Mouse (Mus musculus) central nervous system, embryonic 18 days (tissue): ENCODE data around the gene Zscan29. TPM values are rescaled to one million over a fixed set of nuclear protein-coding genes. Genes with fewer than 3 reads are reported as not detected.

Source experiments
- polyA plus RNA-seq: library from polyadenylated mRNA; depleted of rRNA; stranded (reverse); fragments of >200 nt; gene quantifications from 2 replicates; pipeline ENCODE4 v1.2.3, GENCODE M21; 2012; rRNA removed

Gene Zscan29
- polyA plus RNA-seq, result 3.9 and 4.2 TPM in 2 replicates

DNA sequence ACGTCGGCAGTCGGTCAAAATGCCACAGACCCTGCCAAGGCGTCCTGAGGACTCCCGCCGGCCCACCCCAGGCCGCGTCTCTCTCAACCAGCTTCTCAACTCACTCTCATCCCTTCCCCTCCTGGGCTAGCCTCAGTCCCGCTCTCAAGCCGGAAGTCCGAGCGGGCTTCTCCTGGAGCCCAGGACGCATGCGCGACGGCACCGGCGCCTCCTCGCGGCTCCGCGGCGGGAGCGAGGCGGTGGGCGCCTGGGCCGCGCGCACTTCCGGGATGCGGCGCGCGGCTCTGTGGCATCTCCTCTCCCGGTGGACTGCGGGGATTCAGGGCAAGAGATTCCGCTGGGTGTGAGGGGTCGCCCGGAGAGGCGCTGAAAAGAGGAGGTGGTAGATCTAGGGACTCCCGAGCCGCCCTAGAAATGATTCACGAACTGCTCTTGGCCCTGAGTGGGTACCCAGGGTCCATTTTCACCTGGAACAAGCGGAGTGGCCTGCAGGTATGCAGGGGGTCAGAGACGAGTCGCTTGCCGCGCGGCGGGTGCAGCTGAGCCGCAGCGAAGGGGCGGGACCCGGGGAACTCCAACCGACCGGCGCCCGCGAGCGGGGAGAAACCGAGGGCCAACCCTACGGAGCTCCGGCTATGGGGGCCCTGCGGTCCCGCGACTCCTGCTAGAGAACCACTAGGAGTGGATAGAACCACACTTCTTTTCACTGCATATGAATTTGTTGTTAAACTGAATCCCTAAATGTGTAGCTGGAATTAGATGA lies at the start of gene Zscan29:
Gene Zscan29, minus strand, starts transcription at position 146 of the 763 bp plus-strand sequence.

DNA sequence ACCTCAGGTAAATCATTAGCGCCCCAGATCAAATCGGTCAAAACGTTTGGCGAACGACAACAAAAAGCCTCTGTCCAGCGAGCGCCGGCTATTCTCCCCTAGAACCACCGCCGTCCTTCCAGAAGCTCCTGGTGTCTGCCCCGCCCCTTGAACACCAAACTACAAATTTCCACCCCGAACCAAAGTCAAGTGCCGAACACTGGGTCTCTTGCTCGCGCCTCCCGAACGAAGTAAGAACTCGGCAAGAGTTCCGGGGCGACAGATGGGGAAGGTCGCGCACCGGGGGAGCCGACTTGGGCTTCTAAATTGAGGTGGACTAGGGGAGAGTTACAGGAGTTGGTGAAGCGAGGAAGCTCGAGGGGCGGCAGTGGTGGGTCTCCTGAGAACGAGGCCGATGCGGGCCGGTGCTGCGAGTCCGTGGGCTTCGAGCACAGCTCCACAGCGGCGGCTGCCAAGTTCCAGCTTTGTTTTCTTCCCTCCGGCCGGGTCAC lies 399 bp downstream of the Zscan29 start, which contains the start of gene Tubgcp4:
Gene Tubgcp4, plus strand, starts transcription at position 174 of the 491 bp plus-strand sequence.

DNA sequence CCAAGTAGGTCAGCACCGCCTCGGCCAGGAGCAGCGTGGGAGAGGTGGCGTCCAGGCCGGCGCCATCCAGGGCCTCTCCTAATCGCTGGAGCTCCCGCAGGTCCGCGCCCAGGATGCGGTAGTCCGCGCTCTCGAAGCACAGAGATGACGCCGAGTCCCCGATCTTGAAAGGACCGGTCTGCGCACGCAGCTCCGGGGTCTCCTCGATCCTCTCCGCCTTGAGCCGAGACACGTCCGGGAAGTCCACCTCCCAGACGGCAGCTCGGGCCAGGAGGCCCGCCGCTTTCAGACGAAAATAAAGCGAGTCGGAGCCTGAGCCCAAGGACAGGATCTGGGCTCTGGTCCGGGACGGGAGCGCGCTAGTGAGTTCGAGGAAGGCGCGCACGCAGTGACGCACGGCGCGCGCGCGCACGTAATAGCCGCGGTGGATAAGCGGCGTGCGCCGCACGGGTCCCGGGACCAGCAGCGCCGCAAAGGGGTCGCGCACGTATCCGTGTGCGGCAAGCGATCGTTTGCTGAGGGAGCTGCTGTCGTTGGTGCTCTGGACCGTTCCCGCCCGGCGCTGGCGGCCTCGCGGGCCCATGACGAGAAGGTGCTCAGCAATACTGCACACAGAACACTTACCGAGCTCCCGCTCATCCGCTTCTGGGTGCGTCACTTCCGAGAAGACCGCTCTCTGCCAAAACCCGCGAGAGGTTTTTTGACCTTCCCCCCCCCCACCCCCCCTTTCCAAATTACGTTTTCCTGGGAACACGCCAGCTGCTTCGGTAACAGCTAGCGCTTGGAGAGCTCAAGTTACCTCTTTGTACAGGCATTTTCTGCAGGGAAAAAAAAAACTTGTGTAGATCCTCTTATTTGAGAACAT lies 30.7 kb downstream of the Zscan29 start, which contains the start of the genes Adal and Lcmt2:
Gene Adal, plus strand, starts transcription at position 411 of the 865 bp plus-strand sequence.
Gene Lcmt2, minus strand, starts transcription at position 636 of the 865 bp plus-strand sequence.

DNA sequence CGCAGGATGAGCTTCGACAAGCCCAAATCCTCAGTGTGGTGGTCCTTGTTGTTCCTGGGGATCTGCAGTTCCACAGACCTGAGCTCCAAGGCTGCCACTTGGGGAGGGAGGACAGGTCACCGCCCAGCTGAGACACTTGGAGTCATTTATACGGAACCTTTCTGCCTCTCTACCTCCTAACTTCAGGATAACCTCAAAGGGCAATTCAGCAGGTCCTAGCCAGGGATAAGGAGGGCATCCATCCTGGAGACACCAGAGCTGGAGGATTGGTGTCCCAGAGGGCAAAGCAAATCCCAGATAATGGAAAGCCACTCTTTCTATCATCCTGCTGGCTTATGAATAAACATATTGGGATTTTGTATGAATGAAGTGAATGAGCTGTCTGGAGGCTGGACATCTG lies 61.2 kb downstream of the Zscan29 start, which contains the start of gene Tgm7:
Gene Tgm7, minus strand, starts transcription at position 101 of the 400 bp plus-strand sequence.

Other genes starting within 250 kb of the Zscan29 start
- 22.1 and 23.6 TPM in 2 replicates for gene Ubr1, start 200.4 kb downstream of the Zscan29 start, polyA plus RNA-seq
- gene Tmem62, start 194.1 kb downstream of the Zscan29 start, polyA plus RNA-seq, result 20.5 and 21.8 TPM in 2 replicates
- 74.7 and 75.5 TPM in 2 replicates for gene Ccndbp1, start 162.7 kb downstream of the Zscan29 start, polyA plus RNA-seq
- gene Epb42, start 134.1 kb downstream of the Zscan29 start, polyA plus RNA-seq, result 0.05 and 0.06 TPM in 2 replicates
- gene Tgm5, start 85.3 kb downstream of the Zscan29 start, polyA plus RNA-seq, result 0.04 and 0.11 TPM in 2 replicates
- 0.08 and 0.10 TPM in 2 replicates for gene Tgm7, start 61.3 kb downstream of the Zscan29 start, polyA plus RNA-seq
- gene Adal, start 30.7 kb downstream of the Zscan29 start, polyA plus RNA-seq, result 24.2 and 26.3 TPM in 2 replicates
- gene Lcmt2, start 30.5 kb downstream of the Zscan29 start, polyA plus RNA-seq, result 8.4 and 9.6 TPM in 2 replicates
- 45.6 and 47.1 TPM in 2 replicates for gene Tubgcp4, start 471 bp downstream of the Zscan29 start, polyA plus RNA-seq
- 137 and 139 TPM in 2 replicates for gene Trp53bp1, start 100.3 kb upstream of the Zscan29 start, polyA plus RNA-seq
- 24.9 and 26.8 TPM in 2 replicates for gene Map1a, start 118.5 kb upstream of the Zscan29 start, polyA plus RNA-seq
- 27.2 and 30.6 TPM in 2 replicates for gene Ppip5k1, start 184.3 kb upstream of the Zscan29 start, polyA plus RNA-seq
- 87.5 and 102 TPM in 2 replicates for gene Ckmt1, start 186.6 kb upstream of the Zscan29 start, polyA plus RNA-seq
- 0.03 TPM in 2 replicates for gene Strc, start 216.0 kb upstream of the Zscan29 start, polyA plus RNA-seq
- gene Pdia3, start 242.7 kb upstream of the Zscan29 start, polyA plus RNA-seq, result 128 and 143 TPM in 2 replicates
- 6.6 and 7.4 TPM in 2 replicates for gene Catsper2, start 242.7 kb upstream of the Zscan29 start, polyA plus RNA-seq